8 mouse cellular contexts compared by ENCODE assay signal in genomic region chr7:99534501-99534900, GRCm38 (mm10). TPM values are rescaled to one million over a fixed set of nuclear protein-coding genes. Genes with fewer than 3 reads are reported as not detected.
A peak's percentile ranks its signal among the peaks of the same experiment; 100 is the strongest.
DNase-seq lines count a peak whose midpoint lies in the region; ATAC-seq and TF ChIP-seq lines count a peak whose summit lies in the region.

No protein-coding gene starts in this region.

- H3K9ac ChIP-seq in forebrain, embryonic 15.5 days (replicated peaks) = peak overlapping the region; percentile 74
- H3K9ac ChIP-seq in liver, embryonic 15.5 days = peak overlapping the region; percentile 95; the same call in 1 of the 2 replicates

- WGBS in heart, embryonic 10.5 days = 46% methylated on average over 5 of the region's 5 CpGs
- 40% methylated on average over 5 of the region's 5 CpGs for WGBS in forebrain, embryonic 15.5 days
- 45% methylated on average over 5 of the region's 5 CpGs for WGBS in liver, embryonic 15.5 days (ENCODE audit: insufficient replicate concordance)

- no peaks in the 10 kb centered on the region for H3K27me3 ChIP-seq in heart, embryonic 10.5 days (ENCODE audit: insufficient read depth, poor library complexity, severe bottlenecking)
- peaks cover 54% of the 10 kb centered on the region for H3K27me3 ChIP-seq in E14TG2a.4 (ENCODE audit: insufficient read depth, low read length)
- no peaks in the 10 kb centered on the region for H3K27me3 ChIP-seq in forebrain, embryonic 15.5 days
- H3K27me3 ChIP-seq in liver, embryonic 15.5 days = no peaks in the 10 kb centered on the region

- no peak for TF ChIP-seq CTCF in E14TG2a.4 (conservative IDR thresholded peaks at IDR 0.05; ENCODE audit: low read length)

- H3K4me3 ChIP-seq in heart, embryonic 10.5 days = peak overlapping the region; percentile 81
- peak overlapping the region; percentile 75; the same call in 1 of the 2 replicates for H3K4me3 ChIP-seq in E14TG2a.4 (replicated peaks; ENCODE audit: low read length)
- H3K4me3 ChIP-seq in forebrain, embryonic 15.5 days = peak overlapping the region; percentile 90
- peak overlapping the region; percentile 87; the same call in 1 of the 2 replicates for H3K4me3 ChIP-seq in liver, embryonic 15.5 days (replicated peaks)

- peaks cover 69% of the 10 kb centered on the region for H3K4me1 ChIP-seq in heart, embryonic 10.5 days
- peaks cover 76% of the 10 kb centered on the region for H3K4me1 ChIP-seq in E14TG2a.4 (replicated peaks; ENCODE audit: low read depth, low read length)
- peaks cover 45% of the 10 kb centered on the region for H3K4me1 ChIP-seq in forebrain, embryonic 15.5 days
- peaks cover 99% of the 10 kb centered on the region for H3K4me1 ChIP-seq in liver, embryonic 15.5 days (replicated peaks)

- no peak for ATAC-seq in forebrain, embryonic 15.5 days (replicated peaks)
- no peak for ATAC-seq in liver, embryonic 15.5 days (ENCODE audit: insufficient read depth)

- no peak for DNase-seq in heart, embryonic 10.5 days (ENCODE audit: low spot score)
- no peak for DNase-seq in heart, postnatal 14 days
- no peak for DNase-seq in natural killer cell, adult 2 months (ENCODE audit: low spot score in 2 of 2)
- no peak for DNase-seq in adrenal gland, postnatal 14 days
- DNase-seq in cerebellum, adult 11-12 months = no peak

- no peaks in the 10 kb centered on the region for H3K9me3 ChIP-seq in heart, embryonic 10.5 days
- peaks cover 3% of the 10 kb centered on the region; the same call in 1 of the 2 replicates for H3K9me3 ChIP-seq in E14TG2a.4 (ENCODE audit: low read length)
- no peaks in the 10 kb centered on the region for H3K9me3 ChIP-seq in forebrain, embryonic 15.5 days
- no peaks in the 10 kb centered on the region for H3K9me3 ChIP-seq in liver, embryonic 15.5 days (replicated peaks)

- peak overlapping the region; percentile 97 for H3K27ac ChIP-seq in heart, embryonic 10.5 days
- H3K27ac ChIP-seq in forebrain, embryonic 15.5 days (replicated peaks) = peak overlapping the region; percentile 94
- H3K27ac ChIP-seq in liver, embryonic 15.5 days (replicated peaks) = peak overlapping the region; percentile 94

- H3K36me3 ChIP-seq in heart, embryonic 10.5 days = no peaks in the 10 kb centered on the region
- H3K36me3 ChIP-seq in E14TG2a.4 (ENCODE audit: insufficient read depth, low read length) = no peaks in the 10 kb centered on the region
- H3K36me3 ChIP-seq in forebrain, embryonic 15.5 days = no peaks in the 10 kb centered on the region
- 0 out of 2 replicates have a peak, but pooled peaks cover 7% of the 10 kb centered on the region for H3K36me3 ChIP-seq in liver, embryonic 15.5 days (replicated peaks)

- peak overlapping the region; percentile 94 for H3K4me2 ChIP-seq in forebrain, embryonic 15.5 days (replicated peaks)
- H3K4me2 ChIP-seq in liver, embryonic 15.5 days = peak overlapping the region; percentile 97

- intact Hi-C loops in heart, postnatal 14 days (cut with DNase I) = no loop called here

RNA-seq across cellular contexts. Expression of gene Arrb1, which starts 0.8 kb away (rescaled TPM):
- polyA plus RNA-seq in heart, embryonic 10.5 days (2016; fragmentation: Nextera tagmentation; extraction: Ambion mirVana) = 13.1 and 17.9 TPM in 2 replicates
- total RNA-seq in heart, postnatal 14 days (2021) = 10 to 100 TPM; 23.3 to 24.3 TPM
- 14.3 and 15.1 TPM in 2 replicates for polyA plus RNA-seq in forebrain, embryonic 15.5 days (2015; fragmentation: Nextera tagmentation; extraction: Ambion mirVana)
- polyA plus RNA-seq in liver, embryonic 15.5 days (2015; fragmentation: Nextera tagmentation; extraction: Ambion mirVana) = 97.2 and 101 TPM in 2 replicates
- 48.9 and 57.9 TPM in 2 replicates for total RNA-seq in adrenal gland, postnatal 14 days (2021)

RNA-seq across cellular contexts. Expression of gene Rps3, which starts 51.0 kb away (rescaled TPM):
- 517 and 596 TPM in 2 replicates for polyA plus RNA-seq in heart, embryonic 10.5 days (2016; fragmentation: Nextera tagmentation; extraction: Ambion mirVana)
- 100 to 1,000 TPM; 289 to 327 TPM for total RNA-seq in heart, postnatal 14 days (2021)
- 553 and 561 TPM in 2 replicates for polyA plus RNA-seq in forebrain, embryonic 15.5 days (2015; fragmentation: Nextera tagmentation; extraction: Ambion mirVana)
- 380 and 449 TPM in 2 replicates for polyA plus RNA-seq in liver, embryonic 15.5 days (2015; fragmentation: Nextera tagmentation; extraction: Ambion mirVana)
- total RNA-seq in adrenal gland, postnatal 14 days (2021) = 563 and 690 TPM in 2 replicates
